In genomic region chr7:108966742-108967362, GRCm38 (mm10) we compare ENCODE assay signal across 8 mouse cellular contexts. TPM values are rescaled to one million over a fixed set of nuclear protein-coding genes. Genes with fewer than 3 reads are reported as not detected.
DNase-seq lines count a peak whose midpoint lies in the region.

No protein-coding gene starts in this region.

- no peaks in the 10 kb centered on the region for H3K36me3 ChIP-seq in splenic B cell, adult 2 months (ENCODE audit: control insufficient read depth, insufficient read depth, low read length, poor library complexity, severe bottlenecking)

- peak; percentile 40 for DNase-seq in urinary bladder, postnatal 25 days (ENCODE audit: low spot score)
- DNase-seq in urinary bladder, postnatal 10 days (ENCODE audit: low spot score) = no peak
- peak; percentile 77 for DNase-seq in cerebellum, adult 9-11 months
- peak; percentile 54 to 78 for DNase-seq in frontal cortex, postnatal 36 days (ENCODE audit: low spot score in 2 of 2)
- DNase-seq in induced T-regulatory cell, adult 2 months (ENCODE audit: low read depth) = peak; percentile 76
- peak; percentile 56 to 62 for DNase-seq in left cerebral cortex, postnatal 10 days (ENCODE audit: extremely low spot score in 1 of 2, low spot score in 2 of 2)
- DNase-seq in mesoderm, embryonic 11.5 days (ENCODE audit: low read depth, low spot score) = peak; percentile 76
- DNase-seq in splenic B cell, adult 2 months (ENCODE audit: low read depth, low spot score) = peak; percentile 63

- intact Hi-C loops in left cerebral cortex, postnatal 10 days (cut with DNase I) = loop anchor here (2.0 kb wide), 1 partner anchor 54 kb away; no protein-coding TSS in a partner anchor

- no peaks in the 10 kb centered on the region for H3K27me3 ChIP-seq in splenic B cell, adult 2 months (ENCODE audit: control insufficient read depth, insufficient read depth, low read length, poor library complexity, severe bottlenecking)

RNA-seq across cellular contexts. Expression of gene Tub, which starts 16.7 kb away (rescaled TPM):
- total RNA-seq in left cerebral cortex, postnatal 10 days (2021) = 100 to 1,000 TPM; 161 to 169 TPM

RNA-seq across cellular contexts. Expression of gene Eif3f, which starts 32.6 kb away (rescaled TPM):
- 100 to 1,000 TPM; 116 to 122 TPM for total RNA-seq in left cerebral cortex, postnatal 10 days (2021)

RNA-seq across cellular contexts. Expression of gene Nlrp10, which starts 36.9 kb away (rescaled TPM):
- under 1 TPM; 0.45 to 0.49 TPM for total RNA-seq in left cerebral cortex, postnatal 10 days (2021)
